Mouse (Mus musculus): ENCODE measurements around the gene Mphosph8. TPM values are rescaled to one million over a fixed set of nuclear protein-coding genes. Genes with fewer than 3 reads are reported as not detected.
A peak's percentile ranks its signal among the peaks of the same experiment; 100 is the strongest.

The Mphosph8 gene
- 0.58 and 0.71 TPM in 2 replicates for polyA plus RNA-seq (2012; rRNA removed)

- Histone ChIP-seq H3K4me3 (ENCODE audit: low read depth, low read length) (peak within 1 kb of the TSS; percentile 95), H3K36me3 (ENCODE audit: control insufficient read depth, insufficient read depth, low read length) (peaks cover 6% of the 10 kb centered on the region), H3K27me3 (ENCODE audit: control insufficient read depth, insufficient read depth, low read length) (no peaks in the 10 kb centered on the region), H3K27ac (ENCODE audit: insufficient read depth, low read depth, low read length) (peak within 1 kb of the TSS; percentile 61), H3K4me1 (ENCODE audit: control insufficient read depth, insufficient read depth, insufficient read length, low read length) (no peaks in the 10 kb centered on the region)
- TF ChIP-seq POLR2A (IDR thresholded peaks at IDR 0.05; ENCODE audit: low read depth, low read length) (peak; percentile 59), CTCF (IDR thresholded peaks at IDR 0.05; ENCODE audit: extremely low read depth, insufficient read length, insufficient replicate concordance, low read depth, low read length) (no peak)
- WGBS: under 1% methylated on average over 70 of the region's 70 CpGs
Measured at GRCm38 (mm10) chr14:56667969-56668802, at the start of gene Mphosph8. Gene Mphosph8, plus strand, starts transcription at chr14:56668248.

- no peak overlapping the region for H3K27ac ChIP-seq (ENCODE audit: insufficient read depth, low read depth, low read length)
- no peak overlapping the region for H3K4me3 ChIP-seq (ENCODE audit: low read depth, low read length)
- no peak for TF ChIP-seq CTCF (IDR thresholded peaks at IDR 0.05; ENCODE audit: extremely low read depth, insufficient read length, insufficient replicate concordance, low read depth, low read length)
- no peak for TF ChIP-seq POLR2A (IDR thresholded peaks at IDR 0.05; ENCODE audit: low read depth, low read length)
Measured at GRCm38 (mm10) chr14:56620425-56620824, 47.6 kb upstream of the Mphosph8 start.

GRCm38 (mm10) chr14:56626202-56626601 is 41.8 kb upstream of the Mphosph8 start:
- no peak overlapping the region for H3K4me3 ChIP-seq (ENCODE audit: low read depth, low read length)
- no peaks in the 10 kb centered on the region for H3K27me3 ChIP-seq (ENCODE audit: control insufficient read depth, insufficient read depth, low read length)
- H3K36me3 ChIP-seq (ENCODE audit: control insufficient read depth, insufficient read depth, low read length): peaks cover 61% of the 10 kb centered on the region
- 28% methylated on average over 4 of the region's 4 CpGs for WGBS
- no peaks in the 10 kb centered on the region; the same call in 1 of the 2 replicates for H3K4me1 ChIP-seq (ENCODE audit: control insufficient read depth, insufficient read depth, insufficient read length, low read length)
- TF ChIP-seq CTCF (IDR thresholded peaks at IDR 0.05; ENCODE audit: extremely low read depth, insufficient read length, insufficient replicate concordance, low read depth, low read length) (no peak), POLR2A (IDR thresholded peaks at IDR 0.05; ENCODE audit: low read depth, low read length) (no peak)
- H3K27ac ChIP-seq (ENCODE audit: insufficient read depth, low read depth, low read length): 0 out of 2 replicates have a peak overlapping the region, but pooled peaks have one; percentile 21

More at GRCm38 (mm10) chr14:56620425-56620824, 47.6 kb upstream of the Mphosph8 start:
- Histone ChIP-seq H3K4me1 (ENCODE audit: control insufficient read depth, insufficient read depth, insufficient read length, low read length) (no peaks in the 10 kb centered on the region), H3K27me3 (ENCODE audit: control insufficient read depth, insufficient read depth, low read length) (no peaks in the 10 kb centered on the region), H3K36me3 (ENCODE audit: control insufficient read depth, insufficient read depth, low read length) (peaks cover 71% of the 10 kb centered on the region)
- 85% methylated on average over 8 of the region's 8 CpGs for WGBS

- H3K27me3 ChIP-seq (ENCODE audit: control insufficient read depth, insufficient read depth, low read length): no peaks in the 10 kb centered on the region
- peaks cover 60% of the 10 kb centered on the region for H3K36me3 ChIP-seq (ENCODE audit: control insufficient read depth, insufficient read depth, low read length)
- H3K4me3 ChIP-seq (ENCODE audit: low read depth, low read length): no peak overlapping the region
- H3K27ac ChIP-seq (ENCODE audit: insufficient read depth, low read depth, low read length): no peak overlapping the region
- H3K4me1 ChIP-seq (ENCODE audit: control insufficient read depth, insufficient read depth, insufficient read length, low read length): no peaks in the 10 kb centered on the region; the same call in 1 of the 2 replicates
- WGBS: 90% methylated on average over 3 of the region's 3 CpGs
- no peak for TF ChIP-seq CTCF (IDR thresholded peaks at IDR 0.05; ENCODE audit: extremely low read depth, insufficient read length, insufficient replicate concordance, low read depth, low read length)
- no peak for TF ChIP-seq POLR2A (IDR thresholded peaks at IDR 0.05; ENCODE audit: low read depth, low read length)
Measured at GRCm38 (mm10) chr14:56628336-56628735, 39.7 kb upstream of the Mphosph8 start.

GRCm38 (mm10) chr14:56631109-56631508 is 36.9 kb upstream of the Mphosph8 start:
- Histone ChIP-seq H3K27ac (ENCODE audit: insufficient read depth, low read depth, low read length) (no peak overlapping the region), H3K36me3 (ENCODE audit: control insufficient read depth, insufficient read depth, low read length) (peaks cover 64% of the 10 kb centered on the region), H3K27me3 (ENCODE audit: control insufficient read depth, insufficient read depth, low read length) (no peaks in the 10 kb centered on the region), H3K4me1 (ENCODE audit: control insufficient read depth, insufficient read depth, insufficient read length, low read length) (no peaks in the 10 kb centered on the region), H3K4me3 (ENCODE audit: low read depth, low read length) (no peak overlapping the region)
- TF ChIP-seq CTCF (IDR thresholded peaks at IDR 0.05; ENCODE audit: extremely low read depth, insufficient read length, insufficient replicate concordance, low read depth, low read length) (no peak), POLR2A (IDR thresholded peaks at IDR 0.05; ENCODE audit: low read depth, low read length) (no peak)
- WGBS: 83% methylated on average over 2 of the region's 2 CpGs

GRCm38 (mm10) chr14:56647206-56647605 is 20.8 kb upstream of the Mphosph8 start:
- 87% methylated on average over 7 of the region's 7 CpGs for WGBS

GRCm38 (mm10) chr14:56649448-56649847 is 18.6 kb upstream of the Mphosph8 start:
- H3K4me1 ChIP-seq (ENCODE audit: control insufficient read depth, insufficient read depth, insufficient read length, low read length): no peaks in the 10 kb centered on the region
- TF ChIP-seq CTCF (IDR thresholded peaks at IDR 0.05; ENCODE audit: extremely low read depth, insufficient read length, insufficient replicate concordance, low read depth, low read length): no peak
- TF ChIP-seq POLR2A (IDR thresholded peaks at IDR 0.05; ENCODE audit: low read depth, low read length): no peak
- H3K27me3 ChIP-seq (ENCODE audit: control insufficient read depth, insufficient read depth, low read length): no peaks in the 10 kb centered on the region
- H3K4me3 ChIP-seq (ENCODE audit: low read depth, low read length): no peak overlapping the region
- peaks cover 69% of the 10 kb centered on the region for H3K36me3 ChIP-seq (ENCODE audit: control insufficient read depth, insufficient read depth, low read length)
- H3K27ac ChIP-seq (ENCODE audit: insufficient read depth, low read depth, low read length): no peak overlapping the region

More at GRCm38 (mm10) chr14:56647206-56647605, 20.8 kb upstream of the Mphosph8 start:
- no peaks in the 10 kb centered on the region for H3K27me3 ChIP-seq (ENCODE audit: control insufficient read depth, insufficient read depth, low read length)
- TF ChIP-seq POLR2A (IDR thresholded peaks at IDR 0.05; ENCODE audit: low read depth, low read length): no peak
- no peak for TF ChIP-seq CTCF (IDR thresholded peaks at IDR 0.05; ENCODE audit: extremely low read depth, insufficient read length, insufficient replicate concordance, low read depth, low read length)
- H3K27ac ChIP-seq (ENCODE audit: insufficient read depth, low read depth, low read length): no peak overlapping the region
- H3K4me1 ChIP-seq (ENCODE audit: control insufficient read depth, insufficient read depth, insufficient read length, low read length): no peaks in the 10 kb centered on the region
- no peak overlapping the region for H3K4me3 ChIP-seq (ENCODE audit: low read depth, low read length)
- peaks cover 61% of the 10 kb centered on the region for H3K36me3 ChIP-seq (ENCODE audit: control insufficient read depth, insufficient read depth, low read length)
